In the genomic region with DNA sequence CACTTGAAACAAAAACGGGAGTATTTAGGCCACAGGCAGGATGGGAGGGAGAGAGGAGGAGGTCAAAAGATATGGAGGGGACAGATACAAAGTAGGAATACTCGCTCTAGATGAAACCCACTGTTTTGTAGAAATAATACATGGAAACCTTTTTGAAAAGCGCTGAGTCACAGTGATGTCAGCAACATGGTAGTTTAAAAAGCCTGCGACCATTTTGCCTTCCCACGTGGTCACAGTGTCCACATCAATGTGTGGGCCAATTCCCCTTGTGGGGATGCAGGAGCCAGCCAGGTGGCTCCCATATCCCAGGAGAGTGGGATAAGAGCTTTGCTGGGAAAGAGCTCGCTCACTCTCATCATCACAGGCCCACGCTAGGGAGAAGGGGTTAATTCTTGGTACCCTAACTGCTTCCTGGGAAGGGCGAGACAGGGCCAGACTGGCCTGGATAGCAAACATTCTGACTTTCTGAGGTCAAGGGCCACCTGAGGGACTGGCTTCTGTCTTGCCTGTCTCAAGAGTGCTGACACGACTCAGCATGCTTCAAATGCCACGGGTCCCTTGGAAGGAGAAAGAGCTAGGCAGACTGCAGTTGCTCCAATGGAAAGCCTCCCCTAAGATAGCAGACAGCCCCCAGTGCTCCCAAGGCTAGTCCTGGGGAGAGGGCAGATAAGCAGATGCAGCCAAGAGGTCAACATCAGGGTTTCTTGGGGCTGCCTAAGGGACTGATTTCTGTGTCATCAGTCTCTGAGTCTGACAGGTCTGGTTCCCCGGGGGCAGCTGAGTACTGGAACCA, we compare ENCODE assay signal across 14 mouse cellular contexts.
DNase-seq lines count a peak whose midpoint lies in the region; ATAC-seq and TF ChIP-seq lines count a peak whose summit lies in the region.
"Had no signal": no experiment of that assay in that cellular context is flagged by ENCODE, and none has a peak within 500 bp of the region (broad histone marks: within the 10 kb centered on the region; RNA-seq: fewer than 3 reads in every experiment).

No protein-coding gene starts in this region.

- 69% methylated on average over 11 of the region's 11 CpGs for WGBS in forebrain, embryonic 10.5 days
- 70% methylated on average over 11 of the region's 11 CpGs for WGBS in forebrain, embryonic 12.5 days
- WGBS in liver, postnatal 0 days (ENCODE audit: insufficient replicate concordance) = 59% methylated on average over 11 of the region's 11 CpGs

- no peak overlapping the region for H3K9ac ChIP-seq in forebrain, embryonic 12.5 days
- H3K9ac ChIP-seq in liver, postnatal 0 days (replicated peaks) = no peak overlapping the region
- H3K9ac ChIP-seq: embryonic facial prominence, embryonic 13.5 days; forebrain, embryonic 13.5 days had no signal

- DNase-seq in forebrain, embryonic 10.5 days (ENCODE audit: extremely low spot score, low spot score) = no peak
- peak; percentile 12 for DNase-seq in liver
- DNase-seq in liver, postnatal 0 days = no peak
- DNase-seq in c-Kit-negative CD71-positive TER-119-positive erythroid progenitor cells, embryonic 14.5 days (ENCODE audit: low read depth, low spot score) = peak; percentile 13
- no peak for DNase-seq in gastrocnemius, postnatal 4 days (ENCODE audit: low spot score in 2 of 2)
- no peak for DNase-seq in thymus, postnatal 36 days
- DNase-seq: right cerebral cortex, postnatal 14 days; thymus, postnatal 4 days had no signal

- no peak overlapping the region for H3K4me3 ChIP-seq in forebrain, embryonic 10.5 days
- no peak overlapping the region for H3K4me3 ChIP-seq in forebrain, embryonic 12.5 days (replicated peaks)
- no peak overlapping the region for H3K4me3 ChIP-seq in liver, postnatal 0 days (ENCODE audit: low read depth, low read length)
- H3K4me3 ChIP-seq: embryonic facial prominence, embryonic 13.5 days; forebrain, embryonic 13.5 days had no signal

- H3K4me1 ChIP-seq in forebrain, embryonic 10.5 days = no peaks in the 10 kb centered on the region
- H3K4me1 ChIP-seq in forebrain, embryonic 12.5 days = no peaks in the 10 kb centered on the region
- H3K4me1 ChIP-seq in liver, postnatal 0 days (ENCODE audit: insufficient read depth) = no peaks in the 10 kb centered on the region
- H3K4me1 ChIP-seq: embryonic facial prominence, embryonic 13.5 days; forebrain, embryonic 13.5 days had no signal

- peaks cover 7% of the 10 kb centered on the region; the same call in 1 of the 2 replicates for H3K27me3 ChIP-seq in forebrain, embryonic 10.5 days (ENCODE audit: poor library complexity, severe bottlenecking)
- H3K27me3 ChIP-seq in forebrain, embryonic 12.5 days = no peaks in the 10 kb centered on the region
- H3K27me3 ChIP-seq in liver, postnatal 0 days (ENCODE audit: insufficient read depth, low read length) = no peaks in the 10 kb centered on the region
- H3K27me3 ChIP-seq: forebrain, embryonic 13.5 days had no signal

- no peak overlapping the region for H3K4me2 ChIP-seq in forebrain, embryonic 12.5 days
- H3K4me2 ChIP-seq in liver, postnatal 0 days (ENCODE audit: low read depth, low read length) = no peak overlapping the region
- H3K4me2 ChIP-seq: embryonic facial prominence, embryonic 13.5 days; forebrain, embryonic 13.5 days had no signal

- no peak for TF ChIP-seq EP300 in liver, postnatal 0 days (IDR thresholded peaks at IDR 0.05; ENCODE audit: low read depth)

- H3K9me3 ChIP-seq in forebrain, embryonic 10.5 days = no peaks in the 10 kb centered on the region
- H3K9me3 ChIP-seq in forebrain, embryonic 12.5 days = no peaks in the 10 kb centered on the region
- H3K9me3 ChIP-seq in liver, postnatal 0 days (ENCODE audit: low read length) = no peaks in the 10 kb centered on the region
- H3K9me3 ChIP-seq: embryonic facial prominence, embryonic 13.5 days; forebrain, embryonic 13.5 days had no signal

- no peaks in the 10 kb centered on the region for H3K36me3 ChIP-seq in forebrain, embryonic 10.5 days (replicated peaks)
- no peaks in the 10 kb centered on the region for H3K36me3 ChIP-seq in forebrain, embryonic 12.5 days (replicated peaks)
- no peaks in the 10 kb centered on the region for H3K36me3 ChIP-seq in liver, postnatal 0 days (replicated peaks; ENCODE audit: insufficient read depth, low read length)
- H3K36me3 ChIP-seq: embryonic facial prominence, embryonic 13.5 days had no signal

- no peak for ATAC-seq in forebrain, embryonic 12.5 days (ENCODE audit: low FRiP score)
- ATAC-seq in liver, postnatal 0 days = no peak
- peak; percentile 44; the same call in 1 of the 2 replicates for ATAC-seq in megakaryocyte-erythroid progenitor cell, adult 5-6 weeks (replicated peaks; ENCODE audit: low FRiP score, low TSS enrichment, poor library complexity, severe bottlenecking)
- ATAC-seq: forebrain, embryonic 13.5 days; intestine, postnatal 0 days; midbrain, embryonic 16.5 days had no signal

- H3K27ac ChIP-seq in forebrain, embryonic 10.5 days = peak overlapping the region; percentile 30; the same call in 1 of the 2 replicates
- no peak overlapping the region for H3K27ac ChIP-seq in forebrain, embryonic 12.5 days
- H3K27ac ChIP-seq in liver, postnatal 0 days (ENCODE audit: low read depth) = no peak overlapping the region
- H3K27ac ChIP-seq: embryonic facial prominence, embryonic 13.5 days; forebrain, embryonic 13.5 days had no signal

- no peak for TF ChIP-seq CTCF in liver, postnatal 0 days (IDR thresholded peaks at IDR 0.05; ENCODE audit: low read depth)

Comparison
In these comparisons a context has a peak if more than half of its experiments do, and no peak if none do; other contexts are left out.
1. DNase-seq: peak in liver (single experiment) and c-Kit-negative CD71-positive TER-119-positive erythroid progenitor cells, embryonic 14.5 days (single experiment); none in forebrain, embryonic 10.5 days (single experiment), liver, postnatal 0 days (single experiment), gastrocnemius, postnatal 4 days (0 of 2) and thymus, postnatal 36 days (0 of 2).